Mouse (Mus musculus): ENCODE data around the gene Spc24.

DNA sequence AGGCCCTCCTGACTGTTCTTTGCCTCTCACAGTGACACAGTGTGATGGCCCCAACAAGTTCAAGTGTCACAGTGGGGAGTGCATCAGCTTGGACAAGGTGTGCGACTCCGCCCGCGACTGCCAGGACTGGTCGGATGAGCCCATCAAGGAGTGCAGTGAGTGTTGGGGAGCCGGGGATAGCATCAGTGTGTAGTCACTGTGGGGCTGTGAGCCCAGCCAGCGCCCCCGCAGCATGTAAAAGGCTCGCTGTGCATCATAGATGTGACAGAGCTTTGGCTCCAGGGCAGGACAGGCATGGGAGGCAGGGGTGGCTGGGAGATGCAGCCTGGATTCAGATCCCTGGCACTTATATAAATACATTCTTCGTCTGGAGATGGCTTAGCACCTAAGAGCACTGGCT is 22.9 kb downstream of the Spc24 start:
- TF ChIP-seq CTCF (IDR thresholded peaks at IDR 0.05; ENCODE audit: extremely low read depth, insufficient read length, insufficient replicate concordance, low read depth, low read length) (no peak), POLR2A (IDR thresholded peaks at IDR 0.05; ENCODE audit: low read depth, low read length) (no peak)
